Mouse (Mus musculus) neural tube, embryonic 14.5 days (tissue): ENCODE data around the gene Adamts4. TPM values are rescaled to one million over a fixed set of nuclear protein-coding genes. Genes with fewer than 3 reads are reported as not detected.

ENCODE experiments used
- ATAC-seq: fragments of 200-750 bp; cut with Nextera tagmentation; 2 replicates; pipeline ENCODE4 v1.8.0; 2017; ENCODE audit warnings: low read depth, mild to moderate bottlenecking, moderate TSS enrichment, moderate library complexity
- H3K27ac ChIP-seq: fragments of 300-500 bp; sonication (generic); 2 replicates; pipeline ENCODE4 v1.5.1; 2014; ENCODE audit warnings: low read depth, mild to moderate bottlenecking, control low read depth, low read length, moderate library complexity, mixed read lengths
- H3K27me3 ChIP-seq: fragments of 300-500 bp; sonication (generic); 2 replicates; pipeline ENCODE4 v1.6.1; 2014; ENCODE audit warnings: low read length; ENCODE audit not compliant: control insufficient read depth, insufficient read depth
- H3K36me3 ChIP-seq: fragments of 300-500 bp; sonication (generic); 2 replicates; pipeline ENCODE4 v1.6.1; 2014; ENCODE audit warnings: low read length, mixed read lengths; ENCODE audit not compliant: control insufficient read depth, insufficient read depth
- H3K4me1 ChIP-seq: fragments of 300-500 bp; sonication (generic); 2 replicates; pipeline ENCODE4 v1.6.1; 2014; ENCODE audit warnings: low read length; ENCODE audit not compliant: control insufficient read depth, insufficient read depth
- H3K4me2 ChIP-seq: fragments of 300-500 bp; sonication (generic); 2 replicates; pipeline ENCODE4 v1.6.1; 2014; ENCODE audit warnings: mild to moderate bottlenecking, low read depth, low read length, control low read depth
- H3K4me3 ChIP-seq: fragments of 300-500 bp; sonication (generic); 2 replicates; pipeline ENCODE4 v1.5.1; 2014; ENCODE audit warnings: low read depth, low read length, control low read depth, mixed read lengths
- H3K9ac ChIP-seq: fragments of 300-500 bp; sonication (generic); replicated peaks from 2 replicates; pipeline ENCODE4 v1.6.1; 2014; ENCODE audit warnings: low read depth, mild to moderate bottlenecking, control low read depth, low read length, mixed read lengths
- H3K9me3 ChIP-seq: fragments of 300-500 bp; sonication (generic); 2 replicates; pipeline ENCODE4 v1.6.1; 2016; ENCODE audit warnings: low read length; ENCODE audit not compliant: control insufficient read depth
- WGBS: fragments of 180-500 bp; shearing (Covaris S2); extraction: QIAGEN DNeasy Blood & Tissue Kit; methylation state at CpG from one replicate; pipeline ENCODE4 v1.1.7; 2014; 5-methylcytosine and 5-hydroxymethylcytosine counted together
- polyA plus RNA-seq: library from polyadenylated mRNA; unstranded; fragments of >200 nt; fragmentation: Nextera tagmentation; extraction: Ambion mirVana; gene quantifications from 2 replicates; pipeline ENCODE4 v1.2.1, GENCODE M21; 2014

Gene Adamts4
- polyA plus RNA-seq, 1 experiment from 2014 or later, result 1.3 TPM

- Histone ChIP-seq H3K9ac (no peak overlapping the region), H3K27me3 (no peaks in the 10 kb centered on the region), H3K9me3 (no peaks in the 10 kb centered on the region), H3K4me2 (no peak overlapping the region), H3K36me3 (no peaks in the 10 kb centered on the region), H3K4me3 (no peak overlapping the region), H3K27ac (no peak overlapping the region), H3K4me1 (peaks cover 10% of the 10 kb centered on the region; the same call in 1 of the 2 replicates)
- no peak for ATAC-seq
- 84% methylated on average over 17 of the region's 17 CpGs for WGBS
Measured at GRCm38 (mm10) chr1:171258921-171259320, 8.7 kb downstream of the Adamts4 start.

GRCm38 (mm10) chr1:171260316-171260715, 10.1 kb downstream of the Adamts4 start:
- Histone ChIP-seq H3K4me3 (no peak overlapping the region), H3K27ac (no peak overlapping the region), H3K36me3 (no peaks in the 10 kb centered on the region), H3K4me1 (peaks cover 10% of the 10 kb centered on the region; the same call in 1 of the 2 replicates), H3K27me3 (no peaks in the 10 kb centered on the region), H3K9ac (no peak overlapping the region), H3K4me2 (no peak overlapping the region), H3K9me3 (no peaks in the 10 kb centered on the region)
- ATAC-seq, result no peak
- WGBS, result 88% methylated on average over 3 of the region's 3 CpGs

GRCm38 (mm10) chr1:171262594-171263130, 12.4 kb downstream of the Adamts4 start:
- no peaks in the 10 kb centered on the region for H3K27me3 ChIP-seq
- no peaks in the 10 kb centered on the region for H3K9me3 ChIP-seq
- peak overlapping the region; percentile 42 for H3K4me2 ChIP-seq
- H3K9ac ChIP-seq, result peak overlapping the region; percentile 32
- peak overlapping the region; percentile 76 for H3K27ac ChIP-seq
- WGBS, result 4% methylated on average over 8 of the region's 8 CpGs
- H3K4me1 ChIP-seq, result peaks cover 10% of the 10 kb centered on the region; the same call in 1 of the 2 replicates
- H3K36me3 ChIP-seq, result no peaks in the 10 kb centered on the region
- H3K4me3 ChIP-seq, result peak overlapping the region; percentile 14
- peak; percentile 76 for ATAC-seq

GRCm38 (mm10) chr1:171263185-171263611, 13.0 kb downstream of the Adamts4 start:
- H3K36me3 ChIP-seq, result no peaks in the 10 kb centered on the region
- peak; percentile 94 for ATAC-seq
- H3K4me3 ChIP-seq, result no peak overlapping the region
- H3K27ac ChIP-seq, result peak overlapping the region; percentile 76
- peaks cover 10% of the 10 kb centered on the region; the same call in 1 of the 2 replicates for H3K4me1 ChIP-seq
- WGBS, result 0% methylated on average over 2 of the region's 2 CpGs
- no peak overlapping the region for H3K9ac ChIP-seq
- peak overlapping the region; percentile 42 for H3K4me2 ChIP-seq
- no peaks in the 10 kb centered on the region for H3K27me3 ChIP-seq
- no peaks in the 10 kb centered on the region for H3K9me3 ChIP-seq

- Histone ChIP-seq H3K36me3 (no peaks in the 10 kb centered on the region), H3K27me3 (no peaks in the 10 kb centered on the region), H3K9me3 (no peaks in the 10 kb centered on the region), H3K27ac (peak overlapping the region; percentile 72), H3K4me2 (peak overlapping the region; percentile 42), H3K4me3 (no peak overlapping the region), H3K9ac (no peak overlapping the region), H3K4me1 (peaks cover 10% of the 10 kb centered on the region; the same call in 1 of the 2 replicates)
- 80% methylated on average over 3 of the region's 3 CpGs for WGBS
- ATAC-seq, result no peak
Measured at GRCm38 (mm10) chr1:171263666-171264461, 13.6 kb downstream of the Adamts4 start.

GRCm38 (mm10) chr1:171265971-171266744, 15.9 kb downstream of the Adamts4 start:
- H3K36me3 ChIP-seq, result no peaks in the 10 kb centered on the region
- no peak overlapping the region for H3K4me3 ChIP-seq
- no peaks in the 10 kb centered on the region for H3K27me3 ChIP-seq
- H3K4me2 ChIP-seq, result no peak overlapping the region
- ATAC-seq, result no peak
- H3K9me3 ChIP-seq, result no peaks in the 10 kb centered on the region
- H3K27ac ChIP-seq, result no peak overlapping the region
- H3K4me1 ChIP-seq, result peaks cover 16% of the 10 kb centered on the region
- H3K9ac ChIP-seq, result no peak overlapping the region
- WGBS, result 86% methylated on average over 4 of the region's 4 CpGs

GRCm38 (mm10) chr1:171268341-171268740, 18.1 kb downstream of the Adamts4 start:
- H3K4me1 ChIP-seq, result peaks cover 15% of the 10 kb centered on the region
- no peak overlapping the region for H3K27ac ChIP-seq
- 0 out of 2 replicates have a peak, but pooled peaks cover 9% of the 10 kb centered on the region for H3K36me3 ChIP-seq
- no peak overlapping the region for H3K9ac ChIP-seq
- no peak overlapping the region for H3K4me3 ChIP-seq
- H3K4me2 ChIP-seq, result no peak overlapping the region
- 65% methylated on average over 1 of the region's 1 CpGs for WGBS
- ATAC-seq, result no peak
- no peaks in the 10 kb centered on the region for H3K27me3 ChIP-seq
- no peaks in the 10 kb centered on the region for H3K9me3 ChIP-seq

GRCm38 (mm10) chr1:171269848-171270572, 19.8 kb downstream of the Adamts4 start, which contains the start of gene B4galt3:
B4galt3 (plus strand) TSS chr1:171270328.
- WGBS, result 3% methylated on average over 36 of the region's 36 CpGs
- Histone ChIP-seq H3K4me2 (peak within 1 kb of the TSS; percentile 94), H3K27ac (0 out of 2 replicates have a peak within 1 kb of the TSS, but pooled peaks have one; percentile 36), H3K9me3 (no peaks in the 10 kb centered on the region), H3K36me3 (peaks cover 12% of the 10 kb centered on the region; the same call in 1 of the 2 replicates), H3K4me1 (peaks cover 13% of the 10 kb centered on the region), H3K9ac (peak within 1 kb of the TSS; percentile 78), H3K27me3 (no peaks in the 10 kb centered on the region), H3K4me3 (peak within 1 kb of the TSS; percentile 66)
- peak; percentile 95 for ATAC-seq
